Mouse (Mus musculus) cerebellum, postnatal 14 days (tissue): ENCODE data around the gene Eef1e1.
A peak's percentile ranks its signal among the peaks of the same experiment; 100 is the strongest.

Source experiments
- DNase-seq, 2 experiments: peaks; one replicate each; pipeline ENCODE4 v3.0.0; 2021; ENCODE audit warnings: mixed read lengths in 2 of 2

The Eef1e1 gene

GRCm38 (mm10) chr13:38658528-38659280 is at the start of gene Eef1e1:
TSS of gene Eef1e1 (minus strand) at chr13:38659058.
- peak; percentile 94 to 95 for DNase-seq

- DNase-seq: no peak
Observed at GRCm38 (mm10) chr13:38690845-38691244, 32.0 kb upstream of the Eef1e1 start.

- peak; percentile 64 to 67 for DNase-seq
Observed at GRCm38 (mm10) chr13:38690028-38690427, 31.2 kb upstream of the Eef1e1 start.

- DNase-seq: no peak
Observed at GRCm38 (mm10) chr13:38688761-38689160, 29.9 kb upstream of the Eef1e1 start.

- peak; percentile 65 to 75 for DNase-seq
Observed at GRCm38 (mm10) chr13:38672336-38672735, 13.5 kb upstream of the Eef1e1 start.

- peak; percentile 58 to 66 for DNase-seq
Observed at GRCm38 (mm10) chr13:38671451-38671850, 12.6 kb upstream of the Eef1e1 start.

- DNase-seq: peak; percentile 81 to 85
Observed at GRCm38 (mm10) chr13:38670051-38670450, 11.2 kb upstream of the Eef1e1 start.

GRCm38 (mm10) chr13:38668514-38668913 is 9.7 kb upstream of the Eef1e1 start:
- peak; percentile 45 to 62 for DNase-seq

GRCm38 (mm10) chr13:38664753-38665152 is 5.9 kb upstream of the Eef1e1 start:
- DNase-seq: no peak

- no peak for DNase-seq
Observed at GRCm38 (mm10) chr13:38659524-38660136, 772 bp upstream of the Eef1e1 start.

GRCm38 (mm10) chr13:38657865-38658264 is 993 bp downstream of the Eef1e1 start:
- peak in 1 of 2 experiments; percentile 23 for DNase-seq

GRCm38 (mm10) chr13:38650292-38650691 is 8.6 kb downstream of the Eef1e1 start:
- DNase-seq: no peak

- DNase-seq: no peak
Observed at GRCm38 (mm10) chr13:38649069-38649468, 9.8 kb downstream of the Eef1e1 start.

GRCm38 (mm10) chr13:38641414-38641813 is 17.4 kb downstream of the Eef1e1 start:
- no peak for DNase-seq

GRCm38 (mm10) chr13:38640961-38641360 is 17.9 kb downstream of the Eef1e1 start:
- DNase-seq: peak in 1 of 2 experiments; percentile 44

GRCm38 (mm10) chr13:38638694-38639093 is 20.2 kb downstream of the Eef1e1 start:
- no peak for DNase-seq

- peak; percentile 98 to 99 for DNase-seq
Observed at GRCm38 (mm10) chr13:38634800-38635269, 24.0 kb downstream of the Eef1e1 start, which contains the start of gene Bloc1s5. TSS of gene Bloc1s5 (minus strand) at chr13:38635109.

GRCm38 (mm10) chr13:38634256-38634799 is 24.5 kb downstream of the Eef1e1 start:
- DNase-seq: peak; percentile 25 to 46

- DNase-seq: no peak
Observed at GRCm38 (mm10) chr13:38633287-38634000, 25.4 kb downstream of the Eef1e1 start.

GRCm38 (mm10) chr13:38632556-38632955 is 26.3 kb downstream of the Eef1e1 start:
- DNase-seq: no peak

GRCm38 (mm10) chr13:38626229-38626525 is 32.7 kb downstream of the Eef1e1 start:
- no peak for DNase-seq

GRCm38 (mm10) chr13:38625492-38626228 is 33.2 kb downstream of the Eef1e1 start:
- peak; percentile 33 to 39 for DNase-seq
